Mouse (Mus musculus): ENCODE results near the gene Zfp866.
A peak's percentile ranks its signal among the peaks of the same experiment; 100 is the strongest.

- TF ChIP-seq TAL1 (IDR thresholded peaks at IDR 0.05; ENCODE audit: low read length), result no peak
- no peak for TF ChIP-seq CTCF (IDR thresholded peaks at IDR 0.05 in 2 of 3, conservative IDR thresholded peaks at IDR 0.05 in 1 of 3; ENCODE audit: control insufficient read depth in 1 of 3, insufficient read depth in 1 of 3, low read depth in 2 of 3, low read length in 3 of 3, poor library complexity in 1 of 3, severe bottlenecking in 1 of 3)
- TF ChIP-seq USF2 (IDR thresholded peaks at IDR 0.05; ENCODE audit: borderline replicate concordance in 1 of 2, insufficient read depth in 1 of 2, low read depth in 1 of 2, low read length in 2 of 2), result no peak
- no peak for TF ChIP-seq RCOR1 (IDR thresholded peaks at IDR 0.05; ENCODE audit: low read depth, low read length)
- TF ChIP-seq TBP (IDR thresholded peaks at IDR 0.05; ENCODE audit: low read depth, low read length), result no peak
- TF ChIP-seq ZKSCAN1 (IDR thresholded peaks at IDR 0.05; ENCODE audit: low read depth, low read length), result no peak
- no peak for TF ChIP-seq CHD2 (IDR thresholded peaks at IDR 0.05; ENCODE audit: low read length)
- no peak for TF ChIP-seq MAX (IDR thresholded peaks at IDR 0.05; ENCODE audit: low read length)
- TF ChIP-seq POLR2A (IDR thresholded peaks at IDR 0.05; ENCODE audit: control insufficient read depth in 1 of 2, insufficient read depth in 1 of 2, low read depth in 1 of 2, low read length in 2 of 2, poor library complexity in 1 of 2), result no peak
- no peak for TF ChIP-seq ZNF384 (IDR thresholded peaks at IDR 0.05; ENCODE audit: low read depth, low read length)
- peak; percentile 31; the same call in 1 of the 2 replicates for TF ChIP-seq GATA1 (IDR thresholded peaks at IDR 0.05; ENCODE audit: low read depth, low read length)
- no peak for TF ChIP-seq E2F4 (IDR thresholded peaks at IDR 0.05; ENCODE audit: borderline replicate concordance, low read depth, low read length)
These were observed 55.5 kb downstream of the Zfp866 start for GRCm38 (mm10) chr8:69735495-69735894.

Measured in MEL (cell line).